Mouse (Mus musculus) embryo, embryonic 10 days (tissue): ENCODE measurements around the gene Mogat1.
A peak's percentile ranks its signal among the peaks of the same experiment; 100 is the strongest.
"Not testable (repeated sequence)": the region's sequence is repeated elsewhere in the genome, so short reads cannot be mapped to it uniquely, and the experiment has no call there.

Source experiments
- DNase-seq: peaks from one replicate; pipeline ENCODE4 v3.0.0-alpha.2; 2015; ENCODE audit warnings: low spot score

Gene Mogat1

DNA sequence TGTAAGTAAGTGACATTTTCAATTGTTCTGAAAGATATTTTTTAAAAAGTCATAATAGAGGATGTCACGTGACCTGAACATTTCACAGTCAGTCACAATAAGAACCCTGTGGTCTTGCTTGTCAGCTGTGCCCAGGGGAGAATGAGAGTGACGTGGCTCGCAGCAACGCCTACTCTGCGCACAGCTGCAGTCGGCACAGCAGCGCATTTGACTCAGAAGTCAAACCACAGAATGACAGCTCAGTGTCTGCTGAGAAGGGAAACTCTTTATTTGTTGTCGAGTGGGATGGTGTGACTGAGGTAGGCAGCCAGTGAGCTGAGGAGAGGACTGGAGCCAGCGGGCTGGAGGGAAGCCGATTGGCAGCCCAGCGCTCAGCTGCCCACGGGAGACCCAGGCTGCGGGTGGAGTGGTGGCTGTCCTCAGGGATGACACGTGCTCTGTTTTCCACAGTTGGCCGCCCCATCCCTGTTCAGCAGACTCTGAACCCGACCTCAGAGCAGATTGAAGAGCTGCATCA, 26.8 kb downstream of the Mogat1 start:
- DNase-seq, result peak; percentile 53

DNA sequence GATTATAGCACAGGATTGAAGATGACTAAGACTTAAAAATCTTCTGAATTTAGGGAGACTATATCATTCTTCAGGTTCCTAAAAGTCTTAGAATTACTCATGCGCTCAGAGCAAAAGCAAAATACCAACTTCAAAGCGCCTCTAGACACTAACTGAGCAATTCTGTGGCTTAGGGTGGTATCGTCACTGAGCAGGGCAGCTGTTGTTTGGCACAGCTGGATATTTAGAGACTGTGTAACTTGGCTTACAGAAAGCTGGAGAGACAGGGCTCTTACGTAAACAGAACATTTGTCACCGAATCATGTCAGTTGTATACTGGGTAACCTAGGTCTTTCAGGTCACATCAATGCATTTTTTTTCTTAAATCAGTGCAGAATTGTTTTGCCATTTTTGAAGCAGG, 27.6 kb downstream of the Mogat1 start:
- no peak for DNase-seq

- DNase-seq, result no peak
Observed at GRCm38 (mm10) chr1:78539166-78539565, 28.4 kb downstream of the Mogat1 start.

DNA sequence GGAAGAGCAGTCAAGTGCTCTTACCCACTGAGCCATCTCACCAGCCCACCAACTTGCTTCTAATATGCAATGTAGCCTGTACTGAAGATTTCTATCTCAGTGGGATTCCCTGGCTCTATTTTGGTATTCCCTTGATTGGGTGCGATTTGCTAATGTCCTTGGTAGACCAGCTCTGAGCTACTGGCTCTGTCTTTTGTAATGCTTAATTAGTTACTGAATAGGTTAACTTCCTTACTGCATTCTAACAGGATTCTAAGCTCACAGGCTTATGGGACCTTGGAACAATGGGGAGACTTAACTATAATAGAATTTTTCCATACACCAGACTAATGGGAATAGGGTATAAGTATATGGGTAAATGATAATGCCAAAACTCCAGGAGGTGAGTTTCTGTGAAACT, 32.8 kb downstream of the Mogat1 start:
- DNase-seq, result not testable (repeated sequence)

GRCm38 (mm10) chr1:78546258-78546657, 35.5 kb downstream of the Mogat1 start:
- DNase-seq, result no peak

GRCm38 (mm10) chr1:78548961-78549360, 38.2 kb downstream of the Mogat1 start:
- DNase-seq, result no peak

- DNase-seq, result no peak
Observed at GRCm38 (mm10) chr1:78554012-78554666, 43.3 kb downstream of the Mogat1 start.

DNA sequence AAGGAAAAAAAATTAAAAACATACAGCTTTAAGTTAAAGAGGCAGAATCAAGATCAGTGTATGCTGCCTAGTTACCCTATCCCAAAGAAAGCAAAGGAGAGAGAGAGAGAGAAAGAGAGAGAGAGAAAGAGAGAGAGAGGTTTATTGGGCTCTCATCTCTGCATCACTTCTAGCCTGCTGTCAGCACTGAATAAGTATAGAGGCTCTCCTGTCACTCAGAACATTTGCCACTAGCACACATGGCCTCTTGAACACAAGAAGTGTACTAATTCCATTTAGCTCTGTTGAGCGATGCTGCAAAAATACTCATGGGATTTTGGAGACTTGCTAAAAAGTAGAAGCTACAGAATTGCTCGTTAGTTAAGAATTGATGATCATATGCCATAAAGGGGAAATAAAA, 56.2 kb downstream of the Mogat1 start:
- no peak for DNase-seq

- no peak for DNase-seq
Observed at GRCm38 (mm10) chr1:78567421-78567820, 56.6 kb downstream of the Mogat1 start.

DNA sequence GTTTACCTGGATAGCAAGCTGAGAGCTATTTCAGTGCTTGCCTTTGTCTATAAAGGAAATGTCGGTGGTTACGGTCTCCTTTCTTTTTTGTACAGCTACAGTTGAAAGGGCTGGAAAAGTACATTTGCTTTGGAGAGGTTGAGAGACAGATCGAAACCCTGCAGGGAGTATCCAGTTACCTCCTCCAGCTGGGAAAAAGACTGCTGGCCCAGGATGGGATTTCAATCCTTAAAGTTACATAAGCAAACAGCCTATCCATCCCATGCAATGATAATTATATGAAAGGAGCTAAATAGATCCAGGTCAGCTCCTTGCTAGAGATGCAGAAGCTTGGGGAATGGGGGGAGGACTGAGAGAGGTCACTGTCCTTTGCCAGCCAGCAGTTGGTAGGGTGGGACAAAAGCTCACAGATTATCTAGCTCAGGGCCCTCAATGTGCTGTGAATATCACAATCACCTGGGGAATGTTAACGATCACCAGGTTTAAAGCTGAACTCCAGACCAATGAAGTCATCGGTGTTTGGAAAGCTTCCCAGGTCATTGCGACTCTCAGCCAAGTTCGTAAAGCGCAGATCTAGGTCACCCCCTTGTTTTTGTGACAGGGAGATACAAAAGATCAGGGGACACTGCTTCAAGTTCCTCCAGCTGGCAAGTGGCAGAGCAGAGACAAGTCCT, 57.2 kb downstream of the Mogat1 start:
- peak; percentile 48 for DNase-seq

- no peak for DNase-seq
Observed at GRCm38 (mm10) chr1:78569617-78570016, 58.8 kb downstream of the Mogat1 start.

GRCm38 (mm10) chr1:78585080-78585479, 74.3 kb downstream of the Mogat1 start:
- DNase-seq, result no peak

GRCm38 (mm10) chr1:78586986-78587385, 76.2 kb downstream of the Mogat1 start:
- DNase-seq, result no peak
